Mouse (Mus musculus) bone marrow, adult 2 months (tissue): ENCODE data around the gene Map2k3. TPM values are rescaled to one million over a fixed set of nuclear protein-coding genes. Genes with fewer than 3 reads are reported as not detected.
"Not testable (repeated sequence)": the region's sequence is repeated elsewhere in the genome, so short reads cannot be mapped to it uniquely, and the experiment has no call there.

Experiments
- H3K27ac ChIP-seq: fragments of 200-500 bp; 2 replicates; pipeline ENCODE4 v1.5.1; 2012; ENCODE audit warnings: low read depth, mild to moderate bottlenecking, control low read depth, inconsistent platforms, low read length; ENCODE audit not compliant: control insufficient read depth, poor library complexity, insufficient read depth
- H3K4me1 ChIP-seq: fragments of 200-500 bp; 2 replicates; pipeline ENCODE4 v1.6.1; 2011; ENCODE audit warnings: low read length; ENCODE audit not compliant: control insufficient read depth, insufficient read depth
- H3K4me3 ChIP-seq: fragments of 200-500 bp; replicated peaks from 2 replicates; pipeline ENCODE3; 2011; ENCODE audit warnings: mild to moderate bottlenecking, low read depth, low read length, control low read depth; ENCODE audit not compliant: control insufficient read depth
- CTCF ChIP-seq: fragments of 200-500 bp; IDR thresholded peaks from 2 replicates; pipeline ENCODE4 v1.5.1; 2011; ENCODE audit warnings: low read length, control low read depth; ENCODE audit not compliant: control insufficient read depth, insufficient read depth
- POLR2A ChIP-seq: fragments of 200-500 bp; IDR thresholded peaks from 2 replicates; pipeline ENCODE4 v1.6.1; 2011; ENCODE audit warnings: low read depth, mild to moderate bottlenecking, control low read depth, low read length, borderline replicate concordance; ENCODE audit not compliant: control insufficient read depth
- WGBS: fragments of 180-500 bp; shearing (Covaris S2); methylation state at CpG from one replicate; pipeline ENCODE4 v1.1.7; 2018; 5-methylcytosine and 5-hydroxymethylcytosine counted together
- polyA plus RNA-seq: library from polyadenylated mRNA; stranded (reverse); fragments of >200 nt; gene quantifications from 2 replicates; pipeline ENCODE4 v1.2.4, GENCODE M21; 2011; ENCODE audit warnings: low replicate concordance; ENCODE audit not compliant: missing spikeins, insufficient read depth, insufficient read length

Gene Map2k3
- 68.0 and 74.9 TPM in 2 replicates for polyA plus RNA-seq

- Histone ChIP-seq H3K4me1 (peaks cover 13% of the 10 kb centered on the region), H3K4me3 (peak within 1 kb of the TSS; percentile 81), H3K27ac (peak within 1 kb of the TSS; percentile 88)
- TF ChIP-seq CTCF = no peak
- peak; percentile 98 for TF ChIP-seq POLR2A
- WGBS = under 1% methylated on average over 59 of the region's 59 CpGs
Measured at GRCm38 (mm10) chr11:60931869-60932481, at the start of gene Map2k3. Gene Map2k3, plus strand, starts transcription at chr11:60932033.

- WGBS = 56% methylated on average over 3 of the region's 3 CpGs
- TF ChIP-seq CTCF (no peak), POLR2A (no peak)
- Histone ChIP-seq H3K27ac (no peak overlapping the region), H3K4me1 (no peaks in the 10 kb centered on the region; the same call in 1 of the 2 replicates), H3K4me3 (no peak overlapping the region)
Measured at GRCm38 (mm10) chr11:60882386-60882785, 49.4 kb upstream of the Map2k3 start.

- 84% methylated on average over 3 of the region's 3 CpGs for WGBS
Measured at GRCm38 (mm10) chr11:60886986-60887385, 44.8 kb upstream of the Map2k3 start.

DNA sequence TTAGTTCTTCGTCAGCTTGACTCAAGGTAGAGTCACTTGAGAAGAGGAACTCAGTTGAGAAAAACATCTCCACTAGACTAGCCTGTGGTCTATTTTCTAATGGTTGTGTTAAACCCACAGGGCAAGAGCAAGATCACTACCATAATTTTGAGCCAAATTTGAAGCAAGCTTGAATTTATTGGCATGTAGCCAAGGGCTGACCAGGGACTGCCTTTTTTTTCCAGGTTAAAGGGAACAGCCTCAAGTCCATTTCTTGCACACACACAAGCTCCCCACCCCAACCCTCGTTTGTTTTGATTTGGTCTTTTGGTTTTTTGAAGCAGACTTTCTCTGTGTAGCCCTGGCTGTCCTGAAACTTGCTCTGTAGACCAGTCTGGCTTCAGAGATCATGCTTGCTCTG, 42.0 kb upstream of the Map2k3 start:
- Histone ChIP-seq H3K27ac (no peak overlapping the region), H3K4me3 (no peak overlapping the region), H3K4me1 (no peaks in the 10 kb centered on the region)
- no peak for TF ChIP-seq CTCF
- no peak for TF ChIP-seq POLR2A
- WGBS = 46% methylated on average over 2 of the region's 2 CpGs

More at GRCm38 (mm10) chr11:60886986-60887385, 44.8 kb upstream of the Map2k3 start:
- H3K4me1 ChIP-seq, H3K27ac ChIP-seq, H3K4me3 ChIP-seq: not testable (repeated sequence)

DNA sequence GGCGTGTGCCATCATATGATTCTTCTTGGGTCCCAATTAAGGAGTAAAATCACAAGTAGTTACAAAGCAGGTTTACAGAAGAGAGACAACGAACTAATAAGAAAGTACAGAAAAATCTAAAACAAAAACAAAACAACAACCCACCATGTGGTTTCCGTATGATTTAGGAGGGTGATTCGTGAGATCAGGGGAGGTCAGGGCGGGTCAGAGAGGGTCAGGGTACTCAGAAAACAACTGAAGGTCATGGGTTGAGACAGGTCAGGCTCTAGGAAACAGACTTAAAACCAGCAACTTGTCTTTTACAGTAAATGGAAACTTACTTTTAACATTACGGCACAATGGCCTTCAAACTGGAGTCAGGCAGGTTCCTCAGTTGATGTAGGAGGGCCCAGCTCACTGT, 41.5 kb upstream of the Map2k3 start:
- H3K4me3 ChIP-seq = no peak overlapping the region
- H3K4me1 ChIP-seq = no peaks in the 10 kb centered on the region
- no peak overlapping the region for H3K27ac ChIP-seq
- TF ChIP-seq CTCF (no peak), POLR2A (no peak)
- WGBS = 64% methylated on average over 6 of the region's 6 CpGs

DNA sequence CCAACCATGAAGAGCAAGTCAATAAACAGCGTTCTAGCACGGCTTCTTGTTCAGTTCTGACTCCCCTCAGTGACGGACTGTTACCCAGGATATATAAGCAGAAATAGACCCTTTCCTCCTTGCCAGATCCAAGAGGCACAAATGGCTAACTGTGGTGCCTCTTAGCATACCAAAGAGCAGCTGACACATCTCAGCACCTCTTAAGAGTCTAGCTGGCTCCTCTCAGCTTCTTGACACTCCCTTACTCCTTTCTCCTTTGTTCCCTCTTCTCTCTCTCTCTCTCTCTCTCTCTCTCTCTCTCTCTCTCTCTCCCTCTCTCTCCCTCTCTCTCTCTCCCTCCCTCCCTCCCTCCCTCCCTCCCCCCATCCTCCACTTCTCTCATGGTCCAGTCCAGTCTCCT, 41.1 kb upstream of the Map2k3 start:
- 76% methylated on average over 3 of the region's 3 CpGs for WGBS
- Histone ChIP-seq H3K4me3 (no peak overlapping the region), H3K27ac (no peak overlapping the region), H3K4me1 (no peaks in the 10 kb centered on the region)
- no peak for TF ChIP-seq POLR2A
- no peak for TF ChIP-seq CTCF

- Histone ChIP-seq H3K27ac (no peak overlapping the region), H3K4me1 (no peaks in the 10 kb centered on the region), H3K4me3 (no peak overlapping the region)
- TF ChIP-seq CTCF (no peak), POLR2A (no peak)
- 64% methylated on average over 4 of the region's 4 CpGs for WGBS
Measured at GRCm38 (mm10) chr11:60895915-60896314, 35.9 kb upstream of the Map2k3 start.

DNA sequence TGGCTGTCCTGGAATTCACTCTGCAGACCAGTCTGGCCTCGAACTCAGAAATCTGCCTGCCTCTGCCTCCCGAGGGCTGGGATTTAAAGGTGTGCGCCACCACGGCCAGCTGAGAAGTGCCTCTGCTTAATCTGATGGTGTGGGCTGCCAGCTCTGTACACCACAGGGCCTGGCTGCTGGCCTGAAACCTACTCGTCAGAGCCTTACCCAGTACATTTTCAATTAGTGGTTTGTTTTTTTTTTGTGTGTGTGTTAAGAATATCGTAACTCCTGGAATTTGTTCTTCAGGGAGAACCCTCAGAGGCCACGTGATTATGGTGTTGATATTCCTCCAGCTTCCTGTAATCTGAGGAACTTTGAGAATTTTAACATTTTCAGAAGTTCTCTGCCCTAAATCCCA, 29.8 kb upstream of the Map2k3 start:
- no peak overlapping the region for H3K27ac ChIP-seq
- no peak for TF ChIP-seq POLR2A
- no peak for TF ChIP-seq CTCF
- H3K4me3 ChIP-seq = no peak overlapping the region
- no peaks in the 10 kb centered on the region for H3K4me1 ChIP-seq
- WGBS = 69% methylated on average over 7 of the region's 7 CpGs

- H3K27ac ChIP-seq = no peak overlapping the region
- no peaks in the 10 kb centered on the region for H3K4me1 ChIP-seq
- no peak overlapping the region for H3K4me3 ChIP-seq
- WGBS = 82% methylated on average over 4 of the region's 4 CpGs
- TF ChIP-seq POLR2A (no peak), CTCF (no peak)
Measured at GRCm38 (mm10) chr11:60902486-60902885, 29.3 kb upstream of the Map2k3 start.
